Mouse (Mus musculus) hematopoietic stem cell, adult 5-6 weeks (primary cell): ENCODE measurements around the gene Speg. TPM values are rescaled to one million over a fixed set of nuclear protein-coding genes. Genes with fewer than 3 reads are reported as not detected.

Experiments used
- ATAC-seq, 2 experiments: fragments of 125-278 bp in 1 of 2; replicated peaks in 1 of 2; 2 replicates each; pipeline ENCODE4 v1.8.0; 2016 to 2017; ENCODE audit warnings: inconsistent platforms in 2 of 2, mild to moderate bottlenecking in 2 of 2, moderate number of reproducible peaks in 2 of 2, low read depth in 1 of 2, moderate TSS enrichment in 1 of 2; ENCODE audit not compliant: low FRiP score in 2 of 2, poor library complexity in 2 of 2, severe bottlenecking in 2 of 2, insufficient read depth in 1 of 2, low TSS enrichment in 1 of 2
- total RNA-seq: library from RNA; stranded (forward); fragments of 172-1452, 232-1000 nt; gene quantifications from 2 replicates; pipeline ENCODE4 v1.2.3, GENCODE M21; 2017

Gene Speg
- total RNA-seq, result 2.4 and 3.9 TPM in 2 replicates

DNA sequence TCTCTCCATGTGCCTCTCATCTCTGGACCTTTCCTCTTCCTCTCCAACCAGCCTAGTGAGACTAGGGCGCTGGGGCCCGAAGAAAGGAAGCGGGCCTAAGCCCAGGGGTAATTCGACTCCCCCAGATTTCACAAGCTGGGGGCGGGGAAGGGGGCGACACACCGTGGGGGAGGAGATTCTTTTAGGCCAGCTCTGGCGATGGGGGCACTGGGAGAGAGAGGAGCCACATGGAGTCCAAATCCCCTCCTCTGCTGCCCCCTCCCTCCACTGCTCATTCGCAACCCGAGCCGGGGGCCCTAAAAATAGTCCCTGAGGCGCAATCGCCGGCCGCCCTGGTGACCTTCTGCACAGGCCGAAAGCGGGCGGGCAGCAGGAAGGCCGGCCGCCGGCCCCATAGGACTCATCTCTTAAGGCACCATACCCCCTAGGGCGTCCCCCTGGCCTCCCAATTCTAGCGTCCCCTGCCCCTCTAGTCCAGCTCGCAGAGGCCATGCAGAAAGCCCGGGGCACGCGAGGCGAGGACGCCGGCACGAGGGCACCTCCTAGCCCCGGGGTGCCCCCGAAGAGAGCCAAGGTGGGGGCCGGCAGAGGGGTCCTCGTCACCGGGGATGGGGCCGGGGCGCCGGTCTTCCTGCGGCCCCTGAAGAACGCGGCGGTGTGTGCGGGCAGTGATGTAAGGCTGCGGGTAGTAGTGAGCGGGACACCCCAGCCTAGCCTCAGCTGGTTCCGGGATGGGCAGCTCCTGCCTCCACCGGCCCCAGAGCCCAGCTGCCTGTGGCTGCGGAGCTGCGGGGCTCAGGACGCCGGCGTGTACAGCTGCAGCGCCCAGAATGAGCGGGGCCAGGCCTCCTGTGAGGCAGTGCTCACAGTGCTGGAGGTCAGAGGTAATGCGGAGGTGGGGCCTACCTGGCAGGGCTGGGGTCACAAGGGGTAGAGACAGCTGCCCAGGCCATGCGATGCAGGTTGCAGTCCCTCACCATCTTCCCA lies at the start of gene Speg:
Speg (plus strand) TSS at position 348 of the 987 bp plus-strand sequence.
- no peak for ATAC-seq

GRCm38 (mm10) chr1:75327461-75327860 lies 47.6 kb upstream of the Speg start:
- no peak for ATAC-seq

DNA sequence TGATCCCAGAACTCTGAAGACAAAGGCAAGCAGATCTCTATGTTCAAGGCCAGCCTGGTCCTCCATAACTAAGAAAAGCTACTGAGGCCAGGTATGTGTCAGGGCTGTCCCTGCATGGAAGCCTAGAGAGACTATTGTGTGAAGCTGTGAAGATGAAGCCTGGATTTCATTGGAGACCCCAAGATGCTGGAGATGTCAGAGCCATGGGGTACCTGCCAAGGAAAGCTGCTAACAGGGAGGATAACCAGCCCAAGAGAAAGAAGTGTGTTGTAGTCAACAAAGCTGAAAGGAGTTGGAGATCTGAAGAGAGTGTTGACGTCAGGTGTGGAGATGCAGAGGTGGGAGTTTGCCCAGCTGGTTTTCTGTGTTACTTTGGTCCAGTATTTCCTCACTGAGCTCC lies 43.8 kb upstream of the Speg start:
- ATAC-seq, result no peak

DNA sequence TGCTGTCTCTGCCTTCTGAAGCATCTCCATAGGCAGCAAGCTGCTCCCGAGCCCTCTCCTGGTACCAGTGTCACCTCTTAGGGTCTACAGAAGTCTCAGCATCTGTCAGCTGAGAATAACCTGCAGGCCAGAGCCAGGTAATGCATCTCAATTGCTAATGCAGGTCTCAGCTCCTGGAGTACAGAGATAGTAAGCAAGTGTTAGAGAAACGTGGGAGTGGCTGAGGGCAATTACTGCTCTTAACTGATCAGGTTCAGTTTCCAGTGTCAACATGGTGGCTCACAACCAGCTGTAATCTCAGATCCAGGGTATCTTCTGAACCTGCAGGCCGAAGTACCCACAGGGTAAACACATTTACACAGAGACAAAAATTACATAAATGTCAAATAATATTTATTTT lies 38.6 kb upstream of the Speg start:
- no peak for ATAC-seq

DNA sequence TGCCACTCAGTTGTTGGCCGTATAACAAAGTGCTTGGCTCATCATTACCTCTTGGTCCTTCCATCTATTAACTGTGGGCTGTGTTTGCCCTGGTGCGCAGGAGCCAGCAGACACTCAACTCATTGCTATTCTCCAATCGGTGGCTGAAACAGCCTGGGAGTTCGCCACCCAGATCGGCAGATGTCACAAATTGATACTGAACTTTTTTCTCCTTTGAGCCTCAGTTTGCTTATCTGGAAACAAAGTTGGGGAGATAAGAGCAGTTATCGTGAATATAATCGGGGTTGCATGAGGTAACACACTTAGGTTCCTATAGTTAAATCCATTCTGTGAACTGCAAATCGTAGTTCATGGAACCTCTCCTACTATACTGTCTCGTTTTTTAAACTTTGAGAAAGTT lies 38.0 kb upstream of the Speg start:
- no peak for ATAC-seq

DNA sequence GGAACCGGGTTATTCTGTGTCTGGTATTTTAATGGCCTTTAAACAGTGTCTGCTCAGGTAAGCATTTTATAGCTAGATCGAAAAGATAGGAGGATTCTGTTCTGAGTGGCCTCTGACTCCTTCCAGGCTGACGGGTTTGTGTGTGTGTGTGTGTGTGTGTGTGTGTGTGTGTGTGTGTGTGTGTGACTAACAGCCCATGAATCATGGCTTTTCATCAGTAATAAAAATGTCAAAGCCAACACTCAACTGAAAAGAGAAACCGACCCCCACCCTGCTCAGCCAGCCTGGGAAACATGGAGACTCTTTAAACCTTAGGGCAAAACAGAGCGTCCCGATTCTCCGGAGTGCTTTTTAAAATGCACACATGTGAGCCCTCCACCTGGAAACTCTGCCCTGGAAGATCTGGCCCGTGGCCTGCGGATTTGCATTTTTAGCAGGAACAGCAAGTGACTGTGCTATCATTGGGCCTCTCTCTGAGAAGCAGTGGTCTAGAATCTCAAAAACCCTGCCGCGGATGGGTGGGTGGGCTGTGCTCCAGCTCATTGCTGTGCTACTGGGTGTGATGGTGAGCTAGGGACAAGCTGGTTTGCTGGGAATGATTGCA lies 36.9 kb upstream of the Speg start:
- no peak for ATAC-seq

DNA sequence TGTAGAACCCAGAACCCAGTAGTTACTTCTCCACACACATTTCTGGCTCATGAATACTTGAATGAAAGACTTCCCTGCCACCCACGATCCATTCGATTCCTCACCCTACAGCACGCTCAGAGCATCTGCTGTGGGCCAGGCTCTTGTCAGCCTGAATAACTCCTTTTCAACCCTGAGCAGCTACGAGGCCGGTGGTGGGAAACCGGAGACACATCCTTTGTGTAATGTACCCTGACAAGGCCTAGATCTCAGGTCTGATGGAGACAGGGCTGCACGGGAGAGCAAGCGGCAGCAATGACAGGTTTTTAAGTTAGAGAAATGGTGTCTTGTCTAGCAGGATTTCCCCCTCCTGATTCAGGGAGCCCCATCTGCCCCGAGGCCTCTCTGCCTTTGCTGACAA lies 35.8 kb upstream of the Speg start:
- ATAC-seq, result no peak

- no peak for ATAC-seq
These were observed 34.6 kb upstream of the Speg start for GRCm38 (mm10) chr1:75340519-75340918.

GRCm38 (mm10) chr1:75342874-75343416 lies 32.2 kb upstream of the Speg start:
- peak; percentile 44 to 70; a peak in 2 of 4 replicates for ATAC-seq

DNA sequence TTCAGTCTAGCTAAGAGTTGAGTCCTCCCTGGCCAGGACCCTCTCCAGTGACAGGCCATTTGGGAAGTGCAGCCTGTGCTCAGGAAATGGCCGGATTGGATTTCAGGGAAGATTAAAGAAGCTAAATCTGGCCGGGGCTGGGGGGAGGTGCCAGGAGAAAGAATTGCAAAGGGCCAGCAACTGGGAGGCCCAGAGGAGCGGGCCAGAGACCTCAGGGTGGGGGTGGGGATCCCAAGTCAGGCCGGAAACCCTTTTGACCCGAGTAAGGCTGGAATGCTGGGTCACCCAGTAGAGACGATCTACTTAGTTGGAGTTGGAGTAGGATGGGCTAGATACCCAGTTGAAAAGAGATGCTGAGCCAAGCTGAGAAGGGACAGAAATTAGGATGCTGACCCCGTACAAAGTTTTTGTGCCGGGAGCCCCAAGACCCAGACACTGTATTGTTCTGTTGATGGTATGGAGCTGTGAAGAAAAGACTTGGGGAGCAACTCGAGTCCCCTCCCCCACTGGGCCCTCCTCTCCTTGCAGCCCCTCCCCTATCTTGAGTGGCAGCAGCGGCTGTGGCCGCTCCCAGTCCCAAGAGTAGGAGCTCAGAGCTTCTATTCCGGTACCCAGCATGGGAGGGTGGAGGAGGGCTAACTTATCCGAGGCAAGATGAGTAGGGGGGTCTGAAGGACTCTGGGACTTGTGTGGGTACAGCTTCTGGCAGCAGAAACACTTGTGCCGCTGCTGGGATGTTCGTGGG lies 30.6 kb upstream of the Speg start:
- ATAC-seq, result no peak

- no peak for ATAC-seq
These were observed 29.8 kb upstream of the Speg start for GRCm38 (mm10) chr1:75345036-75345935.

GRCm38 (mm10) chr1:75347279-75347678 lies 27.8 kb upstream of the Speg start:
- ATAC-seq, result no peak

DNA sequence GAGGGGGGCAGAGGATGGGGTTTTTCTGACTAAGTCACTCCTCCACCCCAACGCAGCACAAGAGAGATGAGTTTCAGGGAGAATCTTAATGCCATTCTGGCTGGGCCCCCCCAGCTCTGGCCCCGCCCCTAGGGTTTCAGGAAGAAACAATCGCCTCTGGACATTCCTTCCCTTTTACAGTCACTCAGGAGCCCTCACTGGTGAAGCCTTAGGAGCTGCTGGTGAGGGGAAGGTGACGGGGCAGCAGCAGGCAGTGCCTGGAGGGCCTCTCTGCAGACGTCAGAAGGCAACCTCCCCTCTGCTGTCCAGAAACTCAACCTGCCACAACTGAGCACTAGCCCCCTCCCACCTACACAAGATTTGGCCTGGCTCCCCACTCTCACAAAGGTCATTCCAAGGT lies 25.8 kb upstream of the Speg start:
- no peak for ATAC-seq

- no peak for ATAC-seq
These were observed 17.8 kb upstream of the Speg start for GRCm38 (mm10) chr1:75357261-75357660.

DNA sequence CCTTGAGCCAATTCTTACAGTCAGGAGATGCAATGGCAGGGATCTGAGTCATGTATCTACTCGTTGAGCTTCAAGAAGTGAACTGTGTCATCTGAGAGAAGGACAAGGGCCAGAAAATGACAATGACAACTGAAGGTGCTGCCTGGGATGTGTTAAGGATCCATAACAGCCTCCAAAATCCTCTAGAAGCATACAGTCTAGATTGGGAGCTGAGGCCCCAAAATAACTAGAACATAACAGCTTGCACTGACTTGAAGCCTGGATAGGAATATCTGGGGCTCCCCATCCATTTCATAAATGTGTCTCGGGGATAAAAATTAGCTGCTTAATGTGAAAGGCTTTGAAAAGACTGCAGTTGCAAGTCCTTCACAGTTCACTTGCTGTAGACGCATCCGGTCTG lies 17.1 kb upstream of the Speg start:
- no peak for ATAC-seq

- ATAC-seq, result no peak
These were observed 15.8 kb upstream of the Speg start for GRCm38 (mm10) chr1:75359346-75359745.
